ENCODE assay signal across 11 mouse cellular contexts in the genomic region with DNA sequence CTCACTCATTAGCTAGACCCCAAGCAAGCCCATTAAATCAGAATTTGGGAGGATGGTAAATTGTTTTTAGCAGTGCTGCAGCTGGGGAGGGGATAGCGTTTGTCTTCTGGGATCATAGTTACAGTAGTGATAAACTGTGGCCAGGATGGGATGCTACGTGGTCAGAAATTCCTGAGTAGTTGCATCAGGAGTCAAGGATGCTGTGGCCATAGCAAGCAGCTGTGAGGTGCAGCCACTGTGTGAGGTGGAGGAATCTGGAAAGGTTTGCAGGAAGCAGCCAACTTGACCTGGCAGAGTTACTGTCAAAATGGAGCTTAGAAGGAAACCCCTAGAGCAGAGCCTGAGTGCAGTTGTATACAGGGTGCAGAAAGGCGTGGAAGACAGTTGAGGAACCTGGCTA.
"Had no signal": no experiment of that assay in that cellular context is flagged by ENCODE, and none has a peak within 500 bp of the region (broad histone marks: within the 10 kb centered on the region; RNA-seq: fewer than 3 reads in every experiment).

No protein-coding gene starts in this region.

- H3K9me3 ChIP-seq: midbrain, embryonic 10.5 days; midbrain, embryonic 13.5 days; midbrain, embryonic 15.5 days; neural tube, embryonic 13.5 days; neural tube, embryonic 15.5 days; stomach, embryonic 15.5 days had no signal

- DNase-seq: right cerebral cortex, adult 18-20 months; right cerebral cortex, postnatal 14 days had no signal

- H3K27ac ChIP-seq: liver, embryonic 14.5 days; midbrain, embryonic 10.5 days; midbrain, embryonic 13.5 days; midbrain, embryonic 15.5 days; neural tube, embryonic 13.5 days; neural tube, embryonic 15.5 days; stomach, embryonic 15.5 days; stomach, postnatal 0 days had no signal

- H3K9ac ChIP-seq: liver, embryonic 14.5 days; lung, embryonic 14.5 days; midbrain, embryonic 13.5 days; midbrain, embryonic 15.5 days; neural tube, embryonic 13.5 days; neural tube, embryonic 15.5 days; stomach, embryonic 15.5 days had no signal

- H3K4me1 ChIP-seq: midbrain, embryonic 10.5 days; midbrain, embryonic 13.5 days; midbrain, embryonic 15.5 days; neural tube, embryonic 13.5 days; neural tube, embryonic 15.5 days; stomach, embryonic 15.5 days had no signal

- H3K4me2 ChIP-seq: lung, embryonic 14.5 days; midbrain, embryonic 13.5 days; midbrain, embryonic 15.5 days; neural tube, embryonic 13.5 days; neural tube, embryonic 15.5 days; stomach, embryonic 15.5 days had no signal

- ATAC-seq: midbrain, embryonic 13.5 days; midbrain, embryonic 15.5 days had no signal

- H3K4me3 ChIP-seq: midbrain, embryonic 10.5 days; midbrain, embryonic 13.5 days; midbrain, embryonic 15.5 days; neural tube, embryonic 13.5 days; neural tube, embryonic 15.5 days; stomach, embryonic 15.5 days had no signal

- H3K27me3 ChIP-seq: midbrain, embryonic 13.5 days; midbrain, embryonic 15.5 days; neural tube, embryonic 13.5 days; neural tube, embryonic 15.5 days; stomach, embryonic 15.5 days had no signal
